Comparison of ENCODE assay signal across 10 mouse cellular contexts in the genomic region with DNA sequence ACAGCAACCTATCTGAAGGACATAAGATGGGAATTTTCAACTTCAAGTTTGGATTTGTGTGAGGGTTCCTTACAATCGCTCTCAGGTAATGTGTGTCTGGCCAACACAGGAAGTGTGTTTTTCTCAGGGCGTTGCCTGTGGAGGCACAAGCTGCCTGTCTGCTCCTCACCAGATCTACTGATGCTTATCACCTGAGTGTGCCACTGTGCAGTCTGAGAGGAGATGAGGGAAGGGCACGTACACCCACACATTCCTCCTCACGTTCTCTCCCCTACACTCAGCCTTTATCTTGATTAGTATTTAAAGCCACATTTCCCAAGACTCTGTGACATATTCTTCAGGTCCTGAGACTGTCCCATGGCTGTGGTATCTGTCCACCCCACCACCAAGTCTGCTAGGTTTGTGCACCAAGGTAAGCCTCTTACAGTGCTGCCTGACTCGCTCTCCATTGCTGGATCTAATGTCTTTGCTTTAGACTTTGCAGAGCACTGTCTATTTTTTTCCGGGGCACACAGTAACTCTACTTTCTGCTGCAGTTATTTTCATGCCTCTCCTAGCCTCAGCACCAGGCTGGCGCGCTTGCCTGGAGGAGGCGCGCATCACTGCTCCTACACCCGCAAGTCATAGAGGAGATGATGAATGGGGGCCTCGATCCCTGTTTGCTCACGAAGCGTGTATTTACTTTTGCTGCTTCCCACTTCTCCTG. TPM values are rescaled to one million over a fixed set of nuclear protein-coding genes. Genes with fewer than 3 reads are reported as not detected.
DNase-seq lines count a peak whose midpoint lies in the region; ATAC-seq lines count a peak whose summit lies in the region.
"Had no signal": no experiment of that assay in that cellular context is flagged by ENCODE, and none has a peak within 500 bp of the region (broad histone marks: within the 10 kb centered on the region; RNA-seq: fewer than 3 reads in every experiment).

No protein-coding gene starts in this region.

- peak; percentile 98 for ATAC-seq in frontal cortex, adult (ENCODE audit: low TSS enrichment)
- no peak for ATAC-seq in granulocyte monocyte progenitor cell, adult 5-6 weeks (replicated peaks; ENCODE audit: poor library complexity, severe bottlenecking)

- no peak for DNase-seq in frontal cortex, postnatal 25 days (ENCODE audit: low spot score in 2 of 2)
- DNase-seq in left cerebral cortex, postnatal 36 days (ENCODE audit: low spot score in 2 of 2): peak; percentile 6 to 15
- DNase-seq in left cerebral cortex, adult 9 months (ENCODE audit: low spot score in 2 of 2): no peak
- peak; percentile 36 for DNase-seq in induced T-regulatory cell, adult 2 months (ENCODE audit: low read depth)
- DNase-seq in right cerebral cortex, adult 2 months (ENCODE audit: low spot score in 2 of 2): peak; percentile 26 to 38
- DNase-seq in urinary bladder, adult 2 months (ENCODE audit: low spot score): no peak
- DNase-seq: gastrocnemius, postnatal 25 days; layer of hippocampus, adult 9-11 months had no signal

- intact Hi-C loops in left cerebral cortex, postnatal 36 days (cut with DNase I): no loop called here

RNA-seq across cellular contexts. Expression of gene Pgrmc2, which starts 24.9 kb away (rescaled TPM):
- 10 to 100 TPM; 59.3 to 59.9 TPM for total RNA-seq in left cerebral cortex, postnatal 36 days (2021)
- 31.5 and 31.6 TPM in 2 replicates for total RNA-seq in granulocyte monocyte progenitor cell, adult 5-6 weeks (2014; fragmentation: Nextera tagmentation)
- 18.0 and 21.3 TPM in 2 replicates for total RNA-seq in granulocyte monocyte progenitor cell, adult 5-6 weeks (2017)
- 31.8 and 38.2 TPM in 2 replicates for polyA plus RNA-seq in urinary bladder, adult 2 months (2012; rRNA removed)

Comparison
In these comparisons a context has a peak if more than half of its experiments do, and no peak if none do; other contexts are left out.
1. DNase-seq: peak in left cerebral cortex, postnatal 36 days (2 of 2), induced T-regulatory cell, adult 2 months (single experiment) and right cerebral cortex, adult 2 months (2 of 2); none in frontal cortex, postnatal 25 days (0 of 2), left cerebral cortex, adult 9 months (0 of 2) and urinary bladder, adult 2 months (single experiment).